Mouse (Mus musculus) embryonic fibroblast, embryonic 13.5 days (primary cell): ENCODE results near the gene Mtcl1.

Experiments used
- CTCF ChIP-seq: IDR thresholded peaks from 2 replicates; pipeline ENCODE4 v1.5.1; 2011; ENCODE audit warnings: mild to moderate bottlenecking, control low read depth, low read length, moderate library complexity, borderline replicate concordance; ENCODE audit not compliant: insufficient read depth
- POLR2A ChIP-seq: IDR thresholded peaks from 2 replicates; pipeline ENCODE4 v1.6.1; 2011; ENCODE audit warnings: low read depth, mild to moderate bottlenecking, control low read depth, low read length, moderate library complexity

GRCm38 (mm10) chr17:66417329-66417728 is 32.2 kb downstream of the Mtcl1 start:
- TF ChIP-seq CTCF (no peak), POLR2A (no peak)
